Mouse (Mus musculus): ENCODE measurements around the gene Strip2. TPM values are rescaled to one million over a fixed set of nuclear protein-coding genes. Genes with fewer than 3 reads are reported as not detected.

The Strip2 gene
- polyA plus RNA-seq, 1 experiment from 2014 or later: 0.64 TPM

DNA sequence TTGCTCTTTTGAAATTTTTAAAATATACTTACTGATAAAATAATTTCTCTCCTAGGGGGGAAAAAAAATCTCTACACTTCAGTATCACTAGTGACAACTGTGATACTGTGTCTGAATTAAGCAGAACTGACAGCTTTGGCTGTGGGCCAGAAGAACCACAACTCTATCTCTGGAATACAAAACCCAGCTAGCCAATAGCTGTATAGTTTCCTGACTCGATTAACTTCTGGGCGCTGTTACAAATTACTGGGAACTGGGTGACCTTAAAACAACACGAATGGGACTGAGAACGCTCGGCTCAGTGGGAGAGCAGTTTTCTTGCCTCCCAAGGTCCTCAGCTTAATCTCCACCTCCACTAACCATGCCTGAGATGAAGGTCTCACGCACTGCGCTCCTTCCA is 51.1 kb downstream of the Strip2 start:
- DNase-seq (ENCODE audit: low spot score): no peak
- H3K4me2 ChIP-seq (ENCODE audit: low read length): no peak overlapping the region
- 79% methylated on average over 7 of the region's 7 CpGs for WGBS
- H3K4me3 ChIP-seq (ENCODE audit: low read depth, low read length): no peak overlapping the region
- no peaks in the 10 kb centered on the region for H3K27me3 ChIP-seq (replicated peaks; ENCODE audit: control insufficient read depth, insufficient read depth, low read length)
- no peaks in the 10 kb centered on the region for H3K4me1 ChIP-seq (replicated peaks; ENCODE audit: control insufficient read depth, insufficient read depth, low read length)
- H3K9me3 ChIP-seq (ENCODE audit: control insufficient read depth, low read length): no peaks in the 10 kb centered on the region
- H3K9ac ChIP-seq (ENCODE audit: low read length): no peak overlapping the region
- no peak overlapping the region for H3K27ac ChIP-seq (ENCODE audit: low read depth)
- H3K36me3 ChIP-seq (ENCODE audit: control insufficient read depth, insufficient read depth, low read length): no peaks in the 10 kb centered on the region
- no peak for ATAC-seq (replicated peaks; ENCODE audit: low FRiP score, low TSS enrichment, low read depth)

DNA sequence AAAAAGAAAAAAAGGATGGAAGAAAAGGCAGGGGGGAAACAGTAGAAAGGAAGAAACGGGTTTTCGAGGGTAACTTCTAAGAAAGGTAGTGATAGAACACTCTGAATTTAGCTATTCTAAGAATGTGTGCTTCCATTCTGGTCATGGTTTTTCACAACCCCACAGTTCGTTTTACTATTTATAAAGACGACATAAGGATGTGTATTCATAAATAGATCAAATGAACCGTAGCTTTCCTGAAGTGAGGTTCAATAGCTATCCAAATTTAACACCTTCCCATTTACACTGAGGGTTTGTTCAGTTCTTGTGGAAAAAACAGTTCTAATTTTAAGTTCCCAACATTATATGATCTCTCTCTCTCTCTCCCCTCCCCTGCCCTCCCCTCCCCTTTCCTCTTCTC is 56.5 kb downstream of the Strip2 start:
- no peak overlapping the region for H3K27ac ChIP-seq (ENCODE audit: low read depth)
- no peaks in the 10 kb centered on the region for H3K36me3 ChIP-seq (ENCODE audit: control insufficient read depth, insufficient read depth, low read length)
- H3K27me3 ChIP-seq (replicated peaks; ENCODE audit: control insufficient read depth, insufficient read depth, low read length): no peaks in the 10 kb centered on the region
- no peak overlapping the region for H3K4me3 ChIP-seq (ENCODE audit: low read depth, low read length)
- 81% methylated on average over 5 of the region's 5 CpGs for WGBS
- no peaks in the 10 kb centered on the region for H3K4me1 ChIP-seq (replicated peaks; ENCODE audit: control insufficient read depth, insufficient read depth, low read length)
- DNase-seq (ENCODE audit: low spot score) (no peak), ATAC-seq (replicated peaks; ENCODE audit: low FRiP score, low TSS enrichment, low read depth) (no peak)
- no peak overlapping the region for H3K9ac ChIP-seq (ENCODE audit: low read length)
- H3K4me2 ChIP-seq (ENCODE audit: low read length): no peak overlapping the region
- H3K9me3 ChIP-seq (ENCODE audit: control insufficient read depth, low read length): no peaks in the 10 kb centered on the region

DNA sequence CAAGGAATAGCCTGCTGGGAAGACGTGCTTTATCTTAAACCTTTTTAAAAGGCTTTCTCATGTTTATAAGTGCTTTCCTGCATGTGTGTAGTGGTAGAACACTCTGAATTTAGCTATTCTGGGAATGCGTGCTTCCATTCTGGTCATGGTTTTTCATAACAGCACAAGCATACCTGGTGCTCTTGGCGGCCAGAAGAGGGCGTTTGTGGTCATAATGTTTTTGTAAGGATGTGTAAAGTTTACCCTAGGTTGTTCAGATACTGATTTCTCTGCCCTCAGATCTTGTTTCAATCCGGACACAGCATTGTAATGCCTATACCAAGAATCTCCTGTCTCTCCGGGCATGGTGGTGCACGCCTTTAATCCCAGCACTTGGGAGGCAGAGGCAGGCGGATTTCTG is 58.0 kb downstream of the Strip2 start:
- WGBS: 63% methylated on average over 8 of the region's 8 CpGs
- H3K9me3 ChIP-seq (ENCODE audit: control insufficient read depth, low read length): no peaks in the 10 kb centered on the region
- H3K36me3 ChIP-seq (ENCODE audit: control insufficient read depth, insufficient read depth, low read length): no peaks in the 10 kb centered on the region
- no peak overlapping the region for H3K27ac ChIP-seq (ENCODE audit: low read depth)
- H3K4me2 ChIP-seq (ENCODE audit: low read length): no peak overlapping the region
- H3K27me3 ChIP-seq (replicated peaks; ENCODE audit: control insufficient read depth, insufficient read depth, low read length): no peaks in the 10 kb centered on the region
- no peaks in the 10 kb centered on the region for H3K4me1 ChIP-seq (replicated peaks; ENCODE audit: control insufficient read depth, insufficient read depth, low read length)
- DNase-seq (ENCODE audit: low spot score) (no peak), ATAC-seq (replicated peaks; ENCODE audit: low FRiP score, low TSS enrichment, low read depth) (no peak)
- no peak overlapping the region for H3K9ac ChIP-seq (ENCODE audit: low read length)
- no peak overlapping the region for H3K4me3 ChIP-seq (ENCODE audit: low read depth, low read length)

DNA sequence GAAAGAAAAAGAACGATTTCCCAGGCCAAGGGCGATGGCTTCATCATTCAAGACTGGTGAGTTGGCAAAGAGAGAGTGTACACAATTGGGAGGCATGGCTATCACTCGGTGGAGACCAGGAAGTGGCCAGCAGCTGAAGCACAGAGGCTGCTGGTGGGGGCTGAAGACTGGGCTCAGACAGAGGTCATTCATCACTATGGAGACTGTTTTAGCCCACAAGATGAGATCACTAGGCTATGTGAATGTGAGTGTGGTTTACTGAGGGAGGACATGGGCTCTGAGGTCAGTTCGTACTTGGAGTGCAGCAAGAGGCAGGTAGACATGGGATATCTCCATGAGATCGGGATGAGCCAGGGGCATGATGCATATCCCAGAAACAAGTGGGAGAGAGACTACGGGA is 63.6 kb downstream of the Strip2 start:
- H3K9me3 ChIP-seq (ENCODE audit: control insufficient read depth, low read length): no peaks in the 10 kb centered on the region
- no peak overlapping the region for H3K9ac ChIP-seq (ENCODE audit: low read length)
- ATAC-seq (replicated peaks; ENCODE audit: low FRiP score, low TSS enrichment, low read depth) (no peak), DNase-seq (ENCODE audit: low spot score) (no peak)
- H3K27ac ChIP-seq (ENCODE audit: low read depth): no peak overlapping the region
- WGBS: 83% methylated on average over 6 of the region's 6 CpGs
- no peaks in the 10 kb centered on the region for H3K36me3 ChIP-seq (ENCODE audit: control insufficient read depth, insufficient read depth, low read length)
- no peak overlapping the region for H3K4me2 ChIP-seq (ENCODE audit: low read length)
- no peak overlapping the region for H3K4me3 ChIP-seq (ENCODE audit: low read depth, low read length)
- no peaks in the 10 kb centered on the region for H3K27me3 ChIP-seq (replicated peaks; ENCODE audit: control insufficient read depth, insufficient read depth, low read length)
- H3K4me1 ChIP-seq (replicated peaks; ENCODE audit: control insufficient read depth, insufficient read depth, low read length): no peaks in the 10 kb centered on the region

GRCm38 (mm10) chr6:29981797-29982196 is 65.0 kb downstream of the Strip2 start:
- ATAC-seq (replicated peaks; ENCODE audit: low FRiP score, low TSS enrichment, low read depth) (no peak), DNase-seq (ENCODE audit: low spot score) (no peak)

DNA sequence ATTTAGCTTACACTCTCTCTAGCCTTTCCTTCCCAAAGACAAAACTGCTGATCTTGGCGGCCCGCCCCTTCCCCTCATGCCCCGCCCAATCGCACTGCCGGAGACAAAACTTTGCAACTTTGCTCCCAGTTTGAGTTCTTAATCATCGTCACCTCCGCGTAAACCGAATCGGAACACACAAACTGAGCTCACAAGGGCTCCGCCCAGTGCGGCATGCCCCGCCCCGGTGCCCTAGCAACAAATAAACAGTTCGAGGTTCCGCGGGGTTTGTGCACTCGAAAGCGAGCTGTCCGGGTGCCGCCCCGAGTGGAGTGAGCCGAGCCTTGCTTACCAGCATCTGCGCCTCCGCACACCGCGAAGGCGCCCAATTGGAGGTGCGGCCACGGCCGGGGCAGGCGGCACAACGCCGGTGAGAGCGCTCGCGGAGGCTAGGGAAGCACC is 68.3 kb downstream of the Strip2 start:
- peak; percentile 89 for DNase-seq (ENCODE audit: low spot score)
- 0 out of 2 replicates have a peak, but pooled peaks cover 5% of the 10 kb centered on the region for H3K27me3 ChIP-seq (replicated peaks; ENCODE audit: control insufficient read depth, insufficient read depth, low read length)
- H3K9ac ChIP-seq (ENCODE audit: low read length): peak overlapping the region; percentile 57
- no peaks in the 10 kb centered on the region for H3K9me3 ChIP-seq (ENCODE audit: control insufficient read depth, low read length)
- H3K4me3 ChIP-seq (ENCODE audit: low read depth, low read length): peak overlapping the region; percentile 50
- H3K4me2 ChIP-seq (ENCODE audit: low read length): peak overlapping the region; percentile 86
- H3K27ac ChIP-seq (ENCODE audit: low read depth): peak overlapping the region; percentile 34; the same call in 1 of the 2 replicates
- WGBS: under 1% methylated on average over 37 of the region's 37 CpGs
- no peaks in the 10 kb centered on the region for H3K4me1 ChIP-seq (replicated peaks; ENCODE audit: control insufficient read depth, insufficient read depth, low read length)
- H3K36me3 ChIP-seq (ENCODE audit: control insufficient read depth, insufficient read depth, low read length): no peaks in the 10 kb centered on the region
- ATAC-seq (replicated peaks; ENCODE audit: low FRiP score, low TSS enrichment, low read depth): peak; percentile 82

More at GRCm38 (mm10) chr6:29981797-29982196, 65.0 kb downstream of the Strip2 start:
- Histone ChIP-seq H3K27ac (ENCODE audit: low read depth) (no peak overlapping the region), H3K9me3 (ENCODE audit: control insufficient read depth, low read length) (no peaks in the 10 kb centered on the region), H3K27me3 (replicated peaks; ENCODE audit: control insufficient read depth, insufficient read depth, low read length) (0 out of 2 replicates have a peak, but pooled peaks cover 5% of the 10 kb centered on the region), H3K4me3 (ENCODE audit: low read depth, low read length) (no peak overlapping the region), H3K9ac (ENCODE audit: low read length) (no peak overlapping the region), H3K4me2 (ENCODE audit: low read length) (no peak overlapping the region), H3K4me1 (replicated peaks; ENCODE audit: control insufficient read depth, insufficient read depth, low read length) (no peaks in the 10 kb centered on the region), H3K36me3 (ENCODE audit: control insufficient read depth, insufficient read depth, low read length) (no peaks in the 10 kb centered on the region)

DNA sequence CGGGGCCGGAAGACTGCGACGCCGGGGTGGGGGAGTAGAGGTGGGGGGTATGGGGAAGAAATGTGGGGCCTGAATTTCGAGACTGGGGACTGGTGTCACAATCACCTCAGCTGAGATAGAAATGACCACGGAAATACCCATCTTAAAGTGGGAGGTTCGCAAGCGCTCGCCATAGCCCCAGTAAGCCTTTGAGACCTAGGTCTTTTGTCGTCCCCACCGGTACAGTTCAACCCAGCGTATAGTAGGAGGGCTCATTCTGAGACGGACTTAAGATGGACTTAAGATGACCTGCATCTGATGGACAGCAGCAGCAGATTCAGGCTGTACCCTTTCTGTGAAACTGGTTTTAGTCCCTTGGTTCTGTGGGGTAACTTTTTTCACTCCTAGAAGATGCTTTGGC is 68.7 kb downstream of the Strip2 start:
- Histone ChIP-seq H3K9ac (ENCODE audit: low read length) (peak overlapping the region; percentile 57), H3K27me3 (replicated peaks; ENCODE audit: control insufficient read depth, insufficient read depth, low read length) (0 out of 2 replicates have a peak, but pooled peaks cover 5% of the 10 kb centered on the region), H3K27ac (ENCODE audit: low read depth) (peak overlapping the region; percentile 34; the same call in 1 of the 2 replicates), H3K4me3 (ENCODE audit: low read depth, low read length) (peak overlapping the region; percentile 50), H3K4me1 (replicated peaks; ENCODE audit: control insufficient read depth, insufficient read depth, low read length) (no peaks in the 10 kb centered on the region), H3K9me3 (ENCODE audit: control insufficient read depth, low read length) (no peaks in the 10 kb centered on the region), H3K4me2 (ENCODE audit: low read length) (peak overlapping the region; percentile 86), H3K36me3 (ENCODE audit: control insufficient read depth, insufficient read depth, low read length) (no peaks in the 10 kb centered on the region)
- ATAC-seq (replicated peaks; ENCODE audit: low FRiP score, low TSS enrichment, low read depth) (peak; percentile 44), DNase-seq (ENCODE audit: low spot score) (no peak)
- WGBS: under 1% methylated on average over 14 of the region's 14 CpGs

- H3K36me3 ChIP-seq (ENCODE audit: control insufficient read depth, insufficient read depth, low read length): no peaks in the 10 kb centered on the region
- H3K27me3 ChIP-seq (replicated peaks; ENCODE audit: control insufficient read depth, insufficient read depth, low read length): 0 out of 2 replicates have a peak, but pooled peaks cover 5% of the 10 kb centered on the region
- H3K4me2 ChIP-seq (ENCODE audit: low read length): peak overlapping the region; percentile 86
- no peak overlapping the region for H3K9ac ChIP-seq (ENCODE audit: low read length)
- H3K4me1 ChIP-seq (replicated peaks; ENCODE audit: control insufficient read depth, insufficient read depth, low read length): no peaks in the 10 kb centered on the region
- no peak for ATAC-seq (replicated peaks; ENCODE audit: low FRiP score, low TSS enrichment, low read depth)
- DNase-seq (ENCODE audit: low spot score): no peak
- WGBS: 32% methylated on average over 6 of the region's 6 CpGs
- no peaks in the 10 kb centered on the region for H3K9me3 ChIP-seq (ENCODE audit: control insufficient read depth, low read length)
- H3K4me3 ChIP-seq (ENCODE audit: low read depth, low read length): no peak overlapping the region
- H3K27ac ChIP-seq (ENCODE audit: low read depth): no peak overlapping the region
Measured at GRCm38 (mm10) chr6:29985986-29986385, 69.2 kb downstream of the Strip2 start.

DNA sequence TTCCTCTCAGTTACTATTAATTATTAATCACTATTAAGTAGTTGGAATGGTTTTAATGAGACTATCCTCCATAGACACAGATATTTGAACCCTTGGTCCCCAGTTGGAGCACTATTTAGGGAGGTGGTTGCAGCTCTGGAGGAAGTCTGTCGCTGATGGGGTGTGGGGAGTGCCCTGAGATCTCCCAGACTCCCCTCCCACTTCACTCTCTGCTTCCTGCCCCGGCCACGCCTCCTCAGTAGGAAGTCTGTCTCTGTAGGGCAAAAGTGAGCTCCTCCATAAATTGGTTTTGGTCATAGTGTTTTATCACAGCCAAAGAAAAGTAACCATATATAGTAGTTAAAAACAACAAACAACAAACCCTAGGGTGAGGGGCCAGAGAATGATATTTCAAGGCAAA is 70.4 kb downstream of the Strip2 start:
- H3K4me1 ChIP-seq (replicated peaks; ENCODE audit: control insufficient read depth, insufficient read depth, low read length): no peaks in the 10 kb centered on the region
- no peak overlapping the region for H3K4me2 ChIP-seq (ENCODE audit: low read length)
- H3K36me3 ChIP-seq (ENCODE audit: control insufficient read depth, insufficient read depth, low read length): no peaks in the 10 kb centered on the region
- no peak overlapping the region for H3K4me3 ChIP-seq (ENCODE audit: low read depth, low read length)
- H3K9ac ChIP-seq (ENCODE audit: low read length): no peak overlapping the region
- H3K27me3 ChIP-seq (replicated peaks; ENCODE audit: control insufficient read depth, insufficient read depth, low read length): 0 out of 2 replicates have a peak, but pooled peaks cover 5% of the 10 kb centered on the region
- ATAC-seq (replicated peaks; ENCODE audit: low FRiP score, low TSS enrichment, low read depth) (no peak), DNase-seq (ENCODE audit: low spot score) (no peak)
- 40% methylated on average over 3 of the region's 3 CpGs for WGBS
- H3K9me3 ChIP-seq (ENCODE audit: control insufficient read depth, low read length): no peaks in the 10 kb centered on the region
- H3K27ac ChIP-seq (ENCODE audit: low read depth): no peak overlapping the region
